Mouse (Mus musculus): ENCODE measurements around the gene Rab30.

GRCm38 (mm10) chr7:92842254-92842653, 100.9 kb downstream of the Rab30 start:
- TF ChIP-seq CTCF (IDR thresholded peaks at IDR 0.05; ENCODE audit: low read depth) (no peak), EP300 (IDR thresholded peaks at IDR 0.05; ENCODE audit: low read depth) (no peak)

Data from liver, postnatal 0 days (tissue).